Mouse (Mus musculus) activated CD4-positive, CD25-positive, alpha-beta regulatory T cell, adult 9 weeks (primary cell): Measurements from ENCODE around the gene Os9. TPM values are rescaled to one million over a fixed set of nuclear protein-coding genes. Genes with fewer than 3 reads are reported as not detected.

Experiments
- polyA plus RNA-seq: library from polyadenylated mRNA; unstranded; fragments of 100-300 nt; shearing (Covaris generic); gene quantifications from one replicate; pipeline ENCODE4 v1.2.1, GENCODE M21; 2017

Gene Os9
- 200 TPM for polyA plus RNA-seq

DNA sequence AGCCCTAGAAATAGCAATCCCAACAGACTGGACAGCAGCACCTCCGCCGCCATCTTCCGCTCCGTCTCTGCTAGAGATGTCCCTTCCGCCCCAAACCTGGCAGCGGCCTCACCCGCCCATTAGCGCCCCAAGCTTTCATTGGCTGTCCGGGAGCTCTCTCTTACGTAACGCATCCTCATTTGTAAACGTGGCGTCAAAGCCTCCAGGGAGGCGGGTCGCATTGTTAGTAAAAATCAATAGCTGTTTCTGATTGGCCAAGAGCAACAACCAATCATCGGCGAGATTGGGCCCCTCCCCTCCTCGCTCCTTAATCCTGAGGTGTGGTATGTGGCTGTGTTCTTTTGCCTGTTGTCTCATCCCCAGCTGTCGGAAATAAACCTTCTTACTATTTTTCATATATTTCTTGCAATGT, at the start of gene Os9:
Os9 (minus strand) TSS at position 66 of the 412 bp plus-strand sequence.

DNA sequence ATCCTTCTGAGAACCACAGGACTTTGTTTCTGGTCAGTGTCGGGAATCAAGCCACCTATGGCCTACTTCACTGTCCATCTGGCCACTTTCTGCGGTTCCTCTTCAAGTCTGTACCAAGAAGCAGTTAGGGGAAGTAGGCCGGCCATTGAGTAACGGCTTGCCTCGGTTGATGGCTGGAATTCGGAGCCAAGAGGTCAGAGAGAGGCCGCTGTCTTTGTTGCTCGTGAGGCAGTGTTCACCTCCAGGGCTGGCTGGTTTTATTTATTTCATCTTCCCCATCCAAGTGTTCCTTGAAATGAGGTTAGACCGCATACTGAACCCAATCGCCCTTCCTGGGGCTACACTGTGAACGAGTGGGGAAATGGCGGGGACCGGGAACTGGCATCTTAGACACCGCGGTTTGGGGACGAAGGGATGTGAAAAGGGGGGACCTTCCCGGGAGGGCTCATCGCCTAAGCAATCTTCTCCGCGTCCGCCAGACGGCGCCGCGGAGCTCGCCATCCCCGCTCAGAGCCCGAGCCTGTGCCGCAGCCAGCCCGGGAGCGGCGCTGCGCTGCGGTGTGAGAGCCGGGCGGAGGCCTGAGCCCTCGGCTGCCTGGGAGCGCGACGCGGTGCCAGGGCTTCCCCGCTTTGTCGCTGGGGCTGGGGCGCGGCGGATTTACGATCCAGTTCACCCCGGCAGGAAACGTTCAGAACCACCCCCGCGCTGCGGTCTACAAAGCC, 43.9 kb upstream of the Os9 start, which contains the start of gene B4galnt1:
B4galnt1 (plus strand) TSS at position 595 of the 723 bp plus-strand sequence.

DNA sequence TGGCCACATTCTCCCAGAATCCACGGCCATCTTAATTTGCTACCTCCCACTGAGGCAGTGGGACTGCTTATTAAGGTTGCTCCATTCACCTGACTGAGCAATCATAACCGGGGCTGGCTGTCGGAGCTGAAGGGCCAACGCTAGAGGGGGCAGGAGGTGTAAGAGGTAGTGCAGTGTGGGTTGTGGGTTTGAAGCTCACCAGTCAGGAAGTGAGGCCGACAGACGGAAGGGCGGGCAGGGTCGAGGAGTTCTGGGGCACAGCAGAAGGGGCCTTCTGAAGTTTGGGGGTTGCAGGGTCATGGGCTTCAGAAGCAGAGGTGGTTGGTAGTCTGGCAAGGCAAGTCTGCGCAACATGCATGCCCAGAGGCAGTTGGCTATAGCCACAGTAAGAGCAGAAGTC, 45.9 kb downstream of the Os9 start, which contains the start of gene Agap2:
Agap2 (plus strand) TSS at position 205 of the 400 bp plus-strand sequence.

DNA sequence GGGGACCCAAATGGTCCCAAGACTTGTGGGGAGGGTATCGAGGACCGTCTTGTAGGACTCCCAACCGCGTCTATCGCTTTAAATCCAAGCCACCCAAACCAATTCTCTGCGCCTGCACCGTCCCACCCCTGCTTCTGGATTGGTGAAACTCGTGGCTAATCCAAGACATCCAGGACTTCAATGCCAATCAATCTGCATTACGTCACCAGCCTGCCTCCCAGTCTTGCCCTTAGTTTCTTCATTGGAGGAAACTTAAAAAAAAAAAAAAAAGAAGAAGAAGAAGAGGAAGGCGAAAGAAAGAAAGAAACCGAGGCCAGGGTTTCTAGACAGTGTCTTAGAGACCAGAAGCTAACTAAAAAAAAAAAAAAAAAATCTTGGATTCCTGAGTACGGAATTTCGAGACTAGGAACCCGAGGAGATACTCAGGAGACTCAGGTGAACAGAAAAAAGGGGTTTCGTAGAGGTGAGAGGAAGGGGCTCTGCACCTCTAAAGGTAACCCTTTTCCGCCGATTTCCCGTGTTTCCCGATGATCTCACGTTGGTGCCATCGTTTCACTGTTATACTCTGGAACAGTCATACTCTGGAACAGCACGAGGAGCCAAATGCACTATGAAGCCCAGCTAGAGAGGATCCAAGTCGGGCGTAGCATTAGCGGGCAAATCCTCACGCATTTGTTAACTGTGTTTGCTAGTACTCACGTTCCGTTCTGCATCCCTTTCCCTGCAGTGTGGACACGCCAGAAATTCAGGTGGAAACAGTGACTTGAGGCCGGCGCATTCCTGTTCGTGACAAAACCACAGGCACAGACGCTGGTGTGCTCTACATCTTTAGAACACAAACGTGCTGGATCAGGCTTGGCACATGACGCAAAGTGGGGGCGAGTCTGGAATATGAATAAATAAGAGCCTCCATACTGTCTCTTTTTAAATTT, 50.5 kb downstream of the Os9 start, which contains the start of gene Tspan31:
Tspan31 (minus strand) TSS at position 75 of the 932 bp plus-strand sequence.

DNA sequence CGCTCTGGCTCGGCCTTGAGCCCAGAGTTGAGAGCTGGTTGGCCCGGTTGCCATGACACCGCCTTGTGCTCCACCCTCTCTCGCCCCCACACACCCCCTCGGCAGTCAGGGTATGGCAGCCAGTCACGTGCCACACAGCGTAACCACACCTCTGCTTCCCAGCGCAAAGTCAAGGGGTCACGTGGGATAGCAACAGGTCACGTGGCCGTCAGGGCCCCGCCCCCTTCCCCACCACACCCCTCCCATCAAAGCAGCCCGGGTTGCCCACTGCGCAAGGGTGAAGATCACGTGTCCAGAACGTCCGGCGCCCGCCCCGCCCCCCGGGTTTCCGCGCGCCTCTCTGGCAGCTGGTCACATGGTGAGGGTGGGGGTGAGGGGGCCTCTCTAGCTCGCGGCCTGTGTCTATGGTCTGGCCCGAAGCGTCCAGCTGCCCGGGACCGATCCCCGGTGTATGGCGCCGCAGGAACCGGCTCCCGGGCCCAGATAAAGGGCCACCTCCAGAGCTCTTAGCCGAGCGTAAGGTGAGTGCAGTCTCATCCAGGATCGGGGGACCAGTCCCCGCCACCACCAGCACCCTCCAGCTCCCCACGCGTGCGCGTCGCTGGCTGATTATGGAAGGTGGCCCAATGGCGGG, 57.6 kb downstream of the Os9 start, which contains the start of gene Cdk4:
Cdk4 (plus strand) TSS at position 296 of the 634 bp plus-strand sequence.

DNA sequence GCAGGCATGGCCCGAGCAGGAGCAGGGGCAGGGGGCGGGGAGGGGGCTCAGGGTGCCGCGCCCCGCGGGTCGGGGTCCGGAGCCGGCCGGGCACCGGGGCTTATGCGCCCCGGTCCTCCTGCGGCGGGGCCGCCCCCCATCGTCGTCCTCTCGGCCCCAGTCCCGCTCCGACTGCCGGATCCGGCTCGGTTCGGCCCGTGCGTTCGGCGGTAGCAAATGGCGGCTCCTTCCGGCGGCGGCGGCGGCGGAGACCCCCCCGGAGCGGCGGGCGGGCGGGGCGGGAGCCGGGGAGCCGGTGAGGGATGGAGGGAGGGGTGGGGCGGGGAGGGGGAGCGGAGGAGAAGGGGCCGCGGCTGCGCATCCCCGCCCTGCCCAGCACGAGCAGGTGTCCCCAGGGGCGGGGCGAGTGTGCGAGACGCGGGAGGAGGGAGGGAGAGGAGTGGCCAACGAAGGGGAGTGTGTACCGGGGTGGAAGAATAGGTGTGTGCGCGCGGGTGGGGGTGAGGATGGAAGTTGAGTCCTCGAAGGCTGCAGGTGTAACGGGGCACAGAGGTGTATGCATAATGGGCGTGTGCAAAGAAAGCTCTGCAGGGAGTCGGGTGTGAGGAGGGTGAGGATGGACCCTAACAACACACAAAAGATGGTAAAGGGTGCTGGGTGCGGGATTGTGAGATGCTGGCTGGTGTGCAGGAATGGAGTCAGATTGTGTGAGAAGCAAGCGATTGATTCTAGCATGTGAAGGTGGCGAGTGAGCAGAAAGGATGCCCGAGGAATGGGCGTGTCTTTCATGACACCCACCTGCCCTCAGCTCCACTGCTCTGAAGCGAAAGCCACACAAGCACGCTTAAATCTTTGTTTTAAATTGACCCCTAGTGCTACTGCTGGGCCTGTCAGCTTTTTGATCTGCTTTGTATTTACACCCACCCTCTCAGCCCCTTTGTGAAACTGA, 60.7 kb downstream of the Os9 start, which contains the start of gene March9:
March9 (minus strand) TSS at position 217 of the 949 bp plus-strand sequence.

DNA sequence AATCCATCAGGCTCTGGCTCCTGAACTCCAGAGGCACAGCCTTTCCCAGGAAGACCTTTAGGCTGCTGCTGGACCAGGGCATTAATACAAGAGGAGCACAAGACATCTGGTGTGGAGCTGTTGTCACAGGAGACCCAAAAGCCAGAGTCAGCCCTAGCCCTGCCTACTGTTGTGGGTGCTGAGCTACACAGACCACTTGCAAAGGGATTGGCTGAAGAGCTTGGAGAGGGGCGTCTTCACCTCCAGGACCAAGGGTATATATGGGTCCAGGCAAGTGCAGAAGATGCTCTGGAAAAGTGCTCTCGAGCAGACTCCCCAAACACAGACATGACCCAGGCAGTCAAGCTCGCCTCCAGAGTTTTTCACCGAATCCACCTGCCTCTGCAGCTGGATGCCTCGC, 73.0 kb downstream of the Os9 start, which contains the start of gene Cyp27b1:
Cyp27b1 (plus strand) TSS at position 297 of the 400 bp plus-strand sequence.

Other genes with a start within 250 kb of the Os9 start
- 10.5 TPM for gene Atp23, start 219.8 kb downstream of the Os9 start, polyA plus RNA-seq
- 16.0 TPM for gene Ctdsp2, start 142.4 kb downstream of the Os9 start, polyA plus RNA-seq
- gene Avil, start 120.4 kb downstream of the Os9 start, polyA plus RNA-seq = 0.15 TPM
- 46.6 TPM for gene Tsfm, start 90.3 kb downstream of the Os9 start, polyA plus RNA-seq
- 22.3 TPM for gene Mettl1, start 79.7 kb downstream of the Os9 start, polyA plus RNA-seq
- 0.17 TPM for gene Eef1akmt3, start 79.6 kb downstream of the Os9 start, polyA plus RNA-seq
- 0.17 TPM for gene Cyp27b1, start 72.9 kb downstream of the Os9 start, polyA plus RNA-seq
- gene March9, start 60.9 kb downstream of the Os9 start, polyA plus RNA-seq = 0.23 TPM
- gene Cdk4, start 57.6 kb downstream of the Os9 start, polyA plus RNA-seq = 367 TPM
- 116 TPM for gene Tspan31, start 50.9 kb downstream of the Os9 start, polyA plus RNA-seq
- 30.6 TPM for gene Agap2, start 45.8 kb downstream of the Os9 start, polyA plus RNA-seq
- 589 TPM for gene B4galnt1, start 44.1 kb upstream of the Os9 start, polyA plus RNA-seq
- 6.3 TPM for gene Slc26a10, start 59.5 kb upstream of the Os9 start, polyA plus RNA-seq
- 0.40 TPM for gene Arhgef25, start 69.0 kb upstream of the Os9 start, polyA plus RNA-seq
- 130 TPM for gene Dtx3, start 74.6 kb upstream of the Os9 start, polyA plus RNA-seq
- 44.1 TPM for gene Pip4k2c, start 90.5 kb upstream of the Os9 start, polyA plus RNA-seq
- 0.33 TPM for gene Kif5a, start 142.2 kb upstream of the Os9 start, polyA plus RNA-seq
- gene Dctn2, start 145.2 kb upstream of the Os9 start, polyA plus RNA-seq = 118 TPM
- gene Mbd6, start 167.9 kb upstream of the Os9 start, polyA plus RNA-seq = 9.3 TPM
- 71.0 TPM for gene Mars, start 190.7 kb upstream of the Os9 start, polyA plus RNA-seq
- gene Arhgap9, start 200.8 kb upstream of the Os9 start, polyA plus RNA-seq = 139 TPM
- 0.49 TPM for gene Gli1, start 220.8 kb upstream of the Os9 start, polyA plus RNA-seq
- not detected for gene Inhbe, start 233.3 kb upstream of the Os9 start, polyA plus RNA-seq
- not detected for gene Inhbc, start 249.3 kb upstream of the Os9 start, polyA plus RNA-seq